Mouse (Mus musculus): ENCODE data around the gene Map7.

DNA sequence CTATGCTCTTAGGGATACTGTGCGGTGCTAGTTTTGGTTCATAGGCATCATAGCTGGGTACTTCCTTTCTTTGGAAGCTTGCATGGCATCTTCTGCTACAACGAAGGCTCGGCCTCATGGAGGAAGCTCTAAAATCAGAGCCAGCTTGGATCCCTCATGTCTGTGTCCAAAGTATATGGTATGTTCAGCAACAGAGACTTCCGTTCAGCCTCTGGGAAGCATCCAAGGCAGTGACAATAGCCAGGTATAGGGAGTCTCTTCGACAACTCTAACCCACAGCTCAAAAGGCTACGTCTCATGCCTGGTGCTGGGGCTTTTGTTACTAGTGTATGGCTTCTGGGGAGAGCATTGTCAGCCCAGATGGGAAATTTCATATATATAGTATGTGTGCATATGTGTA is 46.8 kb upstream of the Map7 start:
- TF ChIP-seq POLR2A (IDR thresholded peaks at IDR 0.05; ENCODE audit: borderline replicate concordance, extremely low read depth, insufficient read depth, insufficient read length, poor library complexity, severe bottlenecking) (no peak), CTCF (IDR thresholded peaks at IDR 0.05; ENCODE audit: borderline replicate concordance, extremely low read depth, insufficient read depth, insufficient read length) (no peak)
